Mouse (Mus musculus): ENCODE results near the gene Fam227a.

Fam227a gene

GRCm38 (mm10) chr15:79609226-79609625, 49.5 kb downstream of the Fam227a start:
- no peak for DNase-seq

GRCm38 (mm10) chr15:79608214-79608613, 50.5 kb downstream of the Fam227a start:
- DNase-seq, result no peak

GRCm38 (mm10) chr15:79607757-79608156, 51.0 kb downstream of the Fam227a start:
- no peak for DNase-seq

DNA sequence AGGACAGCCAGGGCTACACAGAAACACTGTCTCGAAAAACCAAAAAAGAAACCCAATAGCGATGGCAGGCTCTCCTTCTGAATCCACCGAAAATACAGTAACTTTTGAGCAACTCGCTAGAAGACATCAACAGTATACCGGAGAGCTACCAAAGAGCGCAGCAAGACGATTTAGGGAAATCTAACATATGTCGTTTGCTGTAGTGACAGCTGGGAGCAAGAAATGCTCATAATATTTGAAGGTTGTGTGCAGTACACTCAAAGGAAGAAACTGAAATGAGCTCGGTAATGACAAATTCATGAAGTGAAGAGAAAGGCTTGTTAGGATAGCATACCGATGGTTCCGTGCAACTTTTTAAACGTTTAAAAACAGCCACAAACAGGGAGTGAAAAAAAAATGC, 52.6 kb downstream of the Fam227a start:
- DNase-seq, result no peak

GRCm38 (mm10) chr15:79604990-79605665, 53.6 kb downstream of the Fam227a start, which contains the start of gene Dmc1:
Gene Dmc1 (minus strand): TSS chr15:79605109.
- peak; percentile 2 to 9 for DNase-seq

DNA sequence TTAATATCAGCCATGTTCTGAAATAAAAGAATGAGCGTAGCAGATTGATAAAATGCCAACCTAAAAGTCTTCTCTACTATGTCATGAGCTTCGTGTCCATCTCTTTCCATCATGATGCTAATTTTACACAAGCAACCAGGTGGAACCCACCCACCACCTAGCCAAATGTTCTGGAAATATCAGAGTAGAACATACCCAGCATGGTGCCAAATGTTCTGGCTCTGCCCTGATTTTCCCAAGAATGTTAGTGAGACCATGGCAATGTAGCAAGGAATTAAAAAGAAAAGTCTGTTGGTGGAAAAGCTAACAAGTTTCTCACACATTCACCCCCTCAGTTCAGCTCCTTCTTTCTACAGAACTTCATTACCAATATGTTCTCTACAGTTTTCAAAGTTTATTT, 58.6 kb downstream of the Fam227a start:
- DNase-seq, result no peak

GRCm38 (mm10) chr15:79598715-79599114, 60.0 kb downstream of the Fam227a start:
- no peak for DNase-seq

- DNase-seq, result no peak
These were observed 77.2 kb downstream of the Fam227a start for GRCm38 (mm10) chr15:79581581-79581980.

GRCm38 (mm10) chr15:79577671-79578426, 80.9 kb downstream of the Fam227a start:
- DNase-seq, result no peak

- DNase-seq, result no peak
These were observed 81.8 kb downstream of the Fam227a start for GRCm38 (mm10) chr15:79576947-79577346.

DNA sequence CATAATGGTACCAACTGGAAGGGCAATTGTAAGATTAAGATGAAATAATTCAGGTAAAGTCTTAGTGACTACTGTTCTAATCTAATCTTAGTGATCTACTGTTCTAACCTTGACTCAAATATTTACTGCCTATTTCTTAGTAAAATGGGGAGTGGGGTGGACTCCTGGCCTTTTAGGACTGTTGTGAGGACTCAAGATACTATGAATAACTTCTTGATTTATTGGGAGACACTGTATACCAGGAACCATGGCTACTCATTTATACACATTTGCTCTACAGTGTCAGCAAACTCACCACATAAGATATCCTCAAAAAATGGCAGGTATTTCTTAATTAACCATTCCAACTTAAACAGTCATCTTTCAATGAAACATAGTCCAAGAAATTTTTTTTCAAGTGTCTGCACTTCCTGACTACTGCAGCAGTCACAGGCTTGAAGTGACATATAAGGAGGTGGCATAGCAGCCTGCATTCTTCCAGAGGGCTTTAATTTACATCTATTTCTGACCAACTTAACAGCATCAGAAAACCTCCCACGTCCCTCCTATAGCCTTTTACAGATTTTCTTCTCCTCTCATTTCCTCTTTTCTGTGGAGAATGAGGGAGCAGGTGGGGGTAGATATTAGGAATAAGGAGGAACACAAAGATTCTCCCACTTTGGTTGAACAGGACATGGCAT, 83.1 kb downstream of the Fam227a start:
- DNase-seq, result no peak

- DNase-seq, result no peak
These were observed 96.3 kb downstream of the Fam227a start for GRCm38 (mm10) chr15:79562417-79562816.

- no peak for DNase-seq
These were observed 99.1 kb downstream of the Fam227a start for GRCm38 (mm10) chr15:79559649-79560048.

All from cerebellum, adult 18-20 months (tissue).